Mouse (Mus musculus): ENCODE measurements around the gene Accs.
A peak's percentile ranks its signal among the peaks of the same experiment; 100 is the strongest.

Gene Accs

DNA sequence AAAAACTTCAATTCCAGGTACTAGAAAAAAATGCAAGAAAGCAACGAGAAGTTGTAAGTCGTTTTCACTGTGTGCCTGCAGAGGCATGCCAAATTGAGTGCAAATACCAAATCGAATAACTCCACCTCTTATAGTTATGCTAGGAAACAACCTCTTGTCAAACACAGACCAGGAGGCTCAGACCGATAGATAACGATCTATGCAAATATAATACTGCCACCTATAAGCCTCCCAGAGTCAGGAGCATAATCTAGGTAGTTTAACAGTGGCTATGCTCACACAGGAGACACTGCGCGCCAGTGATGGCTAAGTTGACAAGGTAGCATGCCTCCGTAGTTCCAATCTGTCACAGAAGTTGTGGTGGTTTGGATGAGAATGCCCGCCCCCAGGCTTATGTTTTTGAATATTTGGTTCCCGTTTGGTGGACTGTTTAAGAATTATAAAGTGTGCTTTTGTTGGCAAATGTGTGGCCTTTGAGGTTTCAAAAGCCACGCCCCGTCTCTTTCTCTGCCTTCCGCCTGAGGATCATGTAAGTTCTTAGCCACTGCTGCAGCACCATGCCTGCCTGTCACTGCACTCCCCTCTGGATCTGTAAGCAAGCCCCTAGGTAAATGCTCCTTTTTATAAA is 688 bp upstream of the Accs start:
- no peak for DNase-seq

DNA sequence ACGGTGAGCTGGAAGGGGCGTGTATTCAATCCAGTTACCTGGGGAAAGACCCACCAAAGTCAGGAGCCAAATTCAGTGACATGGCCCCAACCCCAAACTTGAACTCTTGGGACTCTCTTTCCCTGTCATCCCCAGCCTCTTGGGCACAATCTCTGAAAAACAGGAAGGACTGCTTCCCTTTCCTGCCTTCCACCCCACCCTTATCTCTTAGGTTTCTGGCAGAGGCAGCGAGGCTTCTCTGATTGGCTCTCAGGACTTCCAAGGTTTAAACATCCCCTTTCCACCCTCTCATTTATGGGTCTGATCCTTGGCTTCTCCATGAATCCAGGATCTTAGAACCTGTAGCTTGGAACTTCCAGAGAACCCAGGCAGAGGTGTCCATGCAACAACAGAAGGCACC is 8.4 kb downstream of the Accs start:
- DNase-seq, result no peak

DNA sequence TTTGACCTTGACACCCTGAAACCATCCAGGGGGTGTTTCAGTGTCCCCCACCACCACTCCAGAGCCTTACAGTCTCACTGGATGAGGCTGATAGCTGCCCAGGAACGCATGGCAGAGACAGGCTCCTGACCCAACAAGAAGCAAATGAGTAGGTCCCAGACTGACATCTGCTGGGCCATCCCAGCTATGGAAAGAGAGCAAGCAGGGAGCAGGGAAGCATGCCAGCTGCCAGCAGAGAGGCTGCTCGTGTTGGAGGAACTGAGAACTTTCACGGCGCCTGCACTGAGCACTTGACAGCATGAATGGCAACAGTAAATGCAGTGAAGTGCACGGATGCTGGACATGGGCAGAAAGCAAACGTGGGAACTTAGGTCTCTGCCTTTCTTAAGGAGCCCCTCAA is 9.6 kb downstream of the Accs start:
- DNase-seq, result no peak

DNA sequence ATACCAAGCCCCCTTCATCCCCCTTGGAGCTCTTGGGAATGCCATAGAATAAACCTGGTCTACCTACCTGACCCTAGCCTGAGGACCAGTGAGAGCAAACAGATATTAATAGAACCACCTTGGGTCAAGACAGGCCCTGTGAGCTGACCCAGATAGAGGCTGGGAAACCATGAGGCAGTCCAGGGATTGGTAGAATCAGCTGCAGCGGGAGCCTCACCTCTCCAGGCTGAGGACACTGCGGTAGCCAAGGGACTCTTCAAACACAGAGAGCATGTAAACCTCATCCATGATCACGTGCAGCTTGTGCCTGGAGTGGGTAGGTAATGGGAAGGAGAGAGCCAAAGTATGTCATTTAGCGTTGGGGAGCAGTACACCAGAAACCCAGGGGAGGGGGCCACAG is 10.8 kb downstream of the Accs start:
- no peak for DNase-seq

DNA sequence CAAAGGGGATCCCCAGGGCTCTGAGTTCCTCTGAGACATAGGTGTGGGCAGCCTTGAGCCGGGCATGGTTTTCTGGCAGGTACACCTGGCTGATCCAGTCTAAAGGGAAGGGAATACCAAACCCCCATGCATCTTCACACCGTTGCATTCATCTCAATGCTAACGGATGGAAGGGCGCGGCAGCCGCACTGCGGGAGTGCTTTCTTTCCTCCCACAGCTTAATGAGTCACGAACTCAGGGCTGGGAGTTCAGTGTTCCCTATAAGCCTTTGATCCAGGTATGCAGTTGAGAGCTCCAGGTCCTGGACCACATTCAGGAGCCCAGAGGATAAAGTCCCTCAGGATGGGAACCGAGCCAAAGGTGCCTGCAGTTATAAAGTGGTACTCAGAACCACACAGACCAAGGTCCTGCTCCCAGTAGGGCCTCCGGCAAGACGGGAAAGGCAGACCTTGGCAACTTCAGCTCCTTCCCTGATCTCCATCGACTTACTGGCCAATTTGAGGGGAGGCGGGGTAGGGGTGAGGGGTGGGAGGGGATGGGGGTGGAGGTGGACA is 13.4 kb downstream of the Accs start:
- peak; percentile 68 for DNase-seq

DNA sequence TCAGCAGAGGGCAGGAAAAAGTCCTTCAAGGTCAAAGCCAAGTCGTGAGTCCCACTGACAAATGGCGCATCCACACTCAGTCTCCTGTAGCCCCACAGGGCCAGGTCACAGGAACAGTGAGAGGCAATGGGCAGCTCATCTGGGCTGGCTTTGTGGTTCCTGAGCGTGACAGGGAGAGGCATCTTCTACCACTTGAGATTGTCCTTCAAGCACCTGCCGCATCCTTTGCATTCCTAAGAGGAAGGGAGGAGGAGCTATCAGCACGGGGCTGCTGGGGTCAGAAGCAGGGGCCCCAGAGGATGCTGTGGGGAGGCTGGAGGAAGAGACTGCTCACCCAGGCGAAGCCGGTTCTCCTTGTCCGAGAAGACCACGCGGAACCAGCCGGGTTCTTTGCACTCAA is 14.1 kb downstream of the Accs start:
- DNase-seq, result no peak

DNA sequence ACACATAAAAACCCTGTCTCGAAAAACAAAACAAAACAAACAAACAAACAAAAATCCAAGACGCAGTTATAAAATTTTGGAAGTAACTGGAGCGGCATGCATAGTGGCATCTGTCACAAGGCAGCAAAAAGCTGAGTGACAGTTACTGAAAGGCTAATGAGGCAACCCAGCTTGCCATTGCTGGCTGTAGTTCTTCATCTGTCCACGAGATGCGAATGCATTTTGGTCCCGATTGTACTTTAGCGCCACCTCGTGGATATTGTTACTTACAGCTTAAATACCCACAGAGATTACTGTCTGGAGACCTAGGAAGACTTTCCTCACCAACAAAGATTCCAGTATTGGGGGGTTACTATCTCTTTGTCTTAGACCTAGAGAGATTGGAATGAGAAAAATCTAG is 26.2 kb downstream of the Accs start:
- DNase-seq, result peak; percentile 83

DNA sequence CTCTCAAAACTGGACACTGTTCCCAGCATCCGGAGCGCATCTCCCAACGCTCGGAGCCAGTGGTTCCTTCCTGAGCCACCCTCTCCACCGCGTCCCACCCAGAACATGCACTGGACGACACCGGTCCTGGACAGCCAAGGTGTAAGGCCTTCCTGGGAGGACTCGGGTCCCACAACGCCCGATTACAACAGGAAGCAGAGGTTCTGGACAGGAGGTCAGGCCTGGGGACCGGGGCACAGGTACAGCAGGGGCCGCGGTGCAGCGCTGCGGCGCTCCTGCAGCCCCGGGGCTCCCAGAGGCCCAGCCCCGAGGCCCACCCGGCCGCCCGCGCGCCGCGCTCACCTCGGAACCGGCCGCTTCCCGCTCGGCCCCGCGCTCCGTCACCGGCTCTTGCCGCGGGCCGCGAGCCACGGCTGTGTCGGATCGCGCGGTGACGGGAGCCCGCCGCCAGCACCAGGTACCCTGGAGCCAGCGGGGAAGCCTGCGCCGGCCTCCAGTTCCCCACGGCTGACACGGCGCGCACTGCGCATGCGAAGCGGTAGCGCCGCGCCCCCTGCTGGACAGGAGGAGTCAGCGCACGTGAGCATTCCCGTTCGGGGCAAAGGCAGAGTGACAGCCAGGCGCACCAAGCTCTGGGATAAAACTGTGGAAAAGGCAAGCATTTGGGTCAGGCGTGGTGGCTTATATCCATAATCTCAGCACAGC is 27.5 kb downstream of the Accs start, which contains the start of gene Ext2:
Gene Ext2 (minus strand): TSS at position 524 of the 705 bp plus-strand sequence.
- peak; percentile 95 for DNase-seq

DNA sequence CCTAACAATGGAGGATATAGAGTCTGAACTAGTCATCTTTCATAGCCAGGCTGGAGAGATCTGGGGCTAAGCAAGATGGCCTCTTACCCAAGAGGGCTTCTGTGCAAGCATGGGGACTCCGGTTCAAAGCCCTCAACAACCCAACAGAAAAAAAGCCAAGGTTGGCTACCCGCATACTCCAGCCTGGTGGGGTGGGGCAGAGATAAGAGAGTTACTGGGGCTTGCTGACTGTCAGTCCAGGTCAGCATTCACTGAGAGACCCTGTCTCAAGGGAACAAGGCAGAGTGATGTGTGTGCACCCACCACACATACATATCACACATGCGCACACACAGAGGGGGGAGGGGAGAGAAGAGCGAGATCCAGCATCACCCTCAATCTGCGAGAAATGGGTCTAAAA is 32.0 kb downstream of the Accs start:
- no peak for DNase-seq

DNA sequence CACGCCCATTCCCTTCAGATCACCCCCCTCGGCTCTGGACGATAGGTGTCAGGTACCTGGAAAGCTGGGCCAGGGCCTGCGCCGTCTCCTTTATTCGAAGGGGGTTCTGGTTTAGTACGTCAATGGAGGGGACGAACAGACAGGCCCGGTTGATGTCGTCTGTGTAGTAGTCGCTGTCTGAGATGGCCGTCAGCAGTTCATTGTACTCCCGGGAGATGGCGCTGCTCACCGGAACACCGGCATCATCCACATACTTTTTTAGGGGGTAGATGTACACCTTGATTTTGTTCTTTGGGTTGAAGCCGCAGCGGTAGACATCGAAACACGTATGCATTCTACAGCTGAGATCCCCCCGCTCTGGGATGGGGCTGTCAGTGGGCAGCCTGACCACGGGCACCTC is 36.4 kb downstream of the Accs start:
- no peak for DNase-seq

DNA sequence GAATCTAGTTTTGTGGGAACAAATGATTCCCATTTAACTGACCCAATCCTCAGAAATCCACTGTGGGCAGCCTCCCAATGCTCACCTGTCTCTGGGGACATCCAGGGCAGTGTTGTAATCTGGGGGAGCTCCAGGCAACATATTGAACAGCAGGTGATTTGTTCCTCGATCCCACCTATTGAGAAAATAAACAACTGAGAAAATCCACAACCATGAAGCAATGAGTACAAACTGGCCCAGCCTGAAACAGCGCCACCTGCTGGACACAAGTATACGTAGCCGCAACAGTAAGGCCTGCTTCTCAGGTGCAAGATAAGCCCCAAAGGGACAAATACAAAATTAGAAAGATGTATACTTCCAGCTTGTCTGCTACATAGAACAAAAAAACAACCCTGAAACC is 37.9 kb downstream of the Accs start:
- DNase-seq, result peak; percentile 82

DNA sequence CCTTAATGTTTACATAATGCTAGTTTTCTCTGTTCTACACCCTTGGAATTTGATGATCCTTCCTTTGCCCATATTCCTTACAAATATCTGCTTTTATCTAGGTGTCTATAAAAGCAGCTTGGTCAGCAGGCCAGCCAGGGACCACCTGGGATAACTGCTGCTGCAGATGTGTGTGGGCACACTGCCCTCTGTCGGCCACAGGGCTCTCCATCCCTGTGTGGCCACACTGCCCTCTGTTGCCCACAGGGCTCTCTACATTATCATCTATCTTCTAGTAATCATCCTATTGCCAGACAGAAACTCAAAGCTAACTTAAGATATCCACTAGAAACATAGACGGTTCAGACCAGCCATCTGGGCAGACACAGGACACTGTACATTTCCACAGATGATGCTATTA is 39.8 kb downstream of the Accs start:
- peak; percentile 69 for DNase-seq

DNA sequence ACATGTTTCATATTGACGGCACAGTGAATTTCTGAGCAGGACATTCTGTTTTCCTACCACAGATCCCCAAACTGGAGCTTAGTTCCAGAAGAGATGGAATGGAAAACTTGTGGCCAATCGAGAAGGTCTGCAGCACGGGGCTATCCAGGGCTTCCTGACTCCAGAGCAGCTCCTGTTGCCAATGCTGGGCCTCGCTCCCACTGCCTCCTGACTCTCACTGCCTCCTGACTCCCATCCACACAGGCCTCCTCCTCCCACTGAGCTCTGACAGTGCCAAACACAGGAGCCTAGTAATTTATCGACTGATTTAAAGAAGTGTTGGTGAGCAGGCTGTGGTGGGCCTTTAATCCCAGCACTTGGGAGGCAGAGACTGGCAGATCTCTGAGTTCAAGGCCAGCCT is 41.7 kb downstream of the Accs start:
- DNase-seq, result no peak

DNA sequence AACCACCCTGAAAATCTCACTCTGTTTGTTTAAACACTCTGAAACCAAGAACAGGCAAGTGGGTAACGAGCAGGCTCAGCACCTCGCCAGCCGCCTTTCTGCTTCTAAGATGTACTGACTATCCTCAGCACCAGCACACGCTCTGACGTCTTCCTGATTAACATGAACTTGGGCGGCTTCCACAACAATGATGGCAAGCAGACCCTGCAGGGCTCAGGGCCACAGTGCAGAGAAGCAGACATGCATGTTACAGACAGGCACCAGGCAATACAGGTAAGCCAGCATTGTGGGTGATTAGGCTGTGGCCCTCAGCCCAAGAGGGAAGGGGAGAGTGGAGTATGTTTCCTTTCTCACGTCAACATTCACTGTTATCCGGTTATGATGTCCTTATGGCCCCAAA is 42.3 kb downstream of the Accs start:
- no peak for DNase-seq

DNA sequence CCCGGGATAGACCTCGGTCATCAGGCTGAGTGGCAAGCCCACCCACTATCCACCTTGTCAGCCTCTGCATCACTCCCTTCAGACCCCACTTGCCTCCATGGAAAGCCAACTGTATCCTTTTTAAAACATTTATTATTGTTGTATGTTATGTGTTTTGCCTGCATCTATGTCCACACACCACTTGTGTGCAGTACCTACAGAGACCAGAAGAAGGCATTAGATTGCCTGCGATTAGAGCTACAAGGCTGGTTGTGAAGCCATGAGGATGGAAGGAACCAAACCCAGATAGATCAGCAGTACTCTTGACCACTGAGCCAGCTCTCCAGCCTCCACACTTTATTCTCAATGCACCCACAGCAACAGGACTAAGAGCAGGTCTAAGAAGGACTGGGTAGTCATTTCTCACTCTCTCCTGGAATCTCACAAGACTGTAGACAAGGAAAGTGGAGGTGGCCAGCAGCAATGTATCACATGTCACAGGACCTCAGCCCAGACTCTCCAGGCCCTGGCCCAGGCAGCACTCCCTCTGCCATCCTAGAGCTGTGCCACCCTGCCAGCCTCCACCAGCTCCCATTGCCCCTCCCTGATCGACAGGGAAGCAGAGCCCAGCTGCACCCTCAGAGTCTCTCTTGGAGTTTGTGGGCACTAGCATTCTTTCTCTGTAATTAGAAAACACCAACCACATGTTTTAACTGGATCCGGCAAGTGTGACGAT is 43.1 kb downstream of the Accs start:
- DNase-seq, result no peak

DNA sequence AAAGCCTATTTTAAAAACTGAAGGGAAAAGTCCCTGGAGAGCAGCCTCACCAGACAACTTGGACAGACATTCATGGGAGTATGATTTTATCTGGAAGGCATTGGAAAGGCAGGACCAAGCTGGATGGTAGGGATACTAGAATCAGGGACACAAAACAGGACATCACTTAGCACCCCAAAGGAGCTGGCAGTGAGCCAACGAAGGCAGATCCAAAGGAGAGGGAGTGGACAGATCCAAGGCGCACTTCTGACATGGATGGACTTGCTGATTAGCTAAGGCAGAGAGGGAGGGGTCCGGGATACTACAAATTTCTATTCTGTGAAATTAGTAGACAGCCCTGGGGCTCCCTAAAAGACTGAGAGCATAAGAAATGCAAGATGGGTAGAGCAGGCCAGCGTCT is 44.2 kb downstream of the Accs start:
- no peak for DNase-seq

DNA sequence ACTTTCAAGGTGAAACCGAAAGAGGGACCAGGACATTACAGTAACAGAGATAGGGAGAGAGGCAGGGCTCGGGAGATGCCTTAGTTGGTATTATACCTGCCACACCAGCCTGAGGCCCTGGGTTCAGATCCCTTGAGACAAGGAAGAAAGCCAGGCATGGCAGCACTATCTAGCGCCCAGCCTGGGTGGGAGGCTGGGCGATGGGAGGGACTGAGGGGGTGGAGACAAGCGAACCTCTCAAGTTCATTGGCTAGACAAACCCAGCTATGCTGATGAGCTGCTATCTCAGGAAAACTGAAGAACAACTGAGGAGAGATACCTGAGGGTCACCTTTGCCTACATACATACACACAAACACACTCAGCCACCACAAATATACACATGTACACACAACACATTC is 44.7 kb downstream of the Accs start:
- DNase-seq, result no peak

DNA sequence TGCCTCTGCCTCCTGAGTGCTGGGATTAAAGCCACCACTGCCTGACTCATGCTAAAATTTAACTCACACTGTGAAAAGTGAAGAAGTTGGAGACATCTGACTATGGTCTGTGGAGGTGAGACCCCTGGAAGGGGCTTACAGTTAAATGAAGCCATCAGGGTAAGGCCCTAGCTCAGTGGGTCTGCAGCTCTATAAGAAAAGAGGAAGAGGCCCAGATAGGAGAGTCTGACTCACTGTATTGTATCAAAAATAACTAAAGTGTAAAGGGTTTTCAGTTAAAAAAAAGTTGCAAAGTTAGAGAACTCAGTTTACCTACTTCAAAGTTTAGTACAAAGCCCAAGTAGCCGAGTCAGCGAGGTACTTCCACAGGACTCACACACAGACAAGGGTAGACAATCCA is 46.8 kb downstream of the Accs start:
- DNase-seq, result no peak

DNA sequence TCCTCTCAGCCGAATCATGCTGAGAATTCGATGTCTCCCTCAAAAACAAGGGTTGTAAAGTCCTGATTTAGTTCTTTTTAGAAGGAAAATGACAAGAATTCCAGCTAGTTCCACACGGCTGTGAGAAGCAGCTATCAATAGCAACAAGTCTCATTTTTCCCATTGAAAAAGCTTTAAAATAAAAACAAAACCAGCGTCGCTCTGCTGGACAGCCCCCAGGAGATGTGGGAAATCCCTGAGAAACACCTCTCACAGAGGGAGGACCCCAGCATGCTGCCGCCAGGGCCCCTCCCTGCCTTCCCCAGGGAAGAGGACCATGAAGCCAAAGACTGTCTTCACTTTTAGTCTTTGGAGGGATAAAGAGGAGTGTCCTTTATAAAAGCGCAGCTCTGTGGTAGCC is 48.6 kb downstream of the Accs start:
- no peak for DNase-seq

DNA sequence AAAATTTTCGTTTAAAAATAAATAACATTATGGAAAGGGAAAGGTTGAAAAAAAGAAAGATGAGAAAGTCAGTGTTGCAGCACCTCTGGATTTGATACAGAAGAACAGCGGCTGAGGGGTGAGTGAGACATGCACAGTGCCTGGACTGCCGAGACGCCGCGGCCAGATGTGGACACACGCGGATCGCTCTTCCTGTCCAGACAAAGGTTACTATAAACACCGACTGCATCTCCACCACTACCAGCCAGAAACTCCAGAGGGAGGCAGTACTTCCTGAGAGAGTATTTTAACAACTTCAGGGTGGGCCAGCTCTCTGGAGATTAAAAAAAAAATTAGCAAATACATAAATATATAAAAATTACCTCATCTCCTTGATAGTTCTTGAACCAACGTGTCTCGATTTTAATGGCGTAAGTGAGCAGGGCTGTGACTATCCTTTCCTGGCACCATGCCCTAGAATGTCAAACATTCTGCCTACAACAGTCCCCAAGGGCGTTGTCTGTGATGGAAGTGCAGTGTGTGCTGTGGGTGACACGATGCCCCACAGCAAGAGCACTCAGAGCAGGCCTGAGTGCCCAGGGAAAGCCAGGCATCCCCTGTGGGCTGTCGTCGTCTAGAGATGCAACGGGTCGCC is 52.5 kb downstream of the Accs start:
- DNase-seq, result no peak

DNA sequence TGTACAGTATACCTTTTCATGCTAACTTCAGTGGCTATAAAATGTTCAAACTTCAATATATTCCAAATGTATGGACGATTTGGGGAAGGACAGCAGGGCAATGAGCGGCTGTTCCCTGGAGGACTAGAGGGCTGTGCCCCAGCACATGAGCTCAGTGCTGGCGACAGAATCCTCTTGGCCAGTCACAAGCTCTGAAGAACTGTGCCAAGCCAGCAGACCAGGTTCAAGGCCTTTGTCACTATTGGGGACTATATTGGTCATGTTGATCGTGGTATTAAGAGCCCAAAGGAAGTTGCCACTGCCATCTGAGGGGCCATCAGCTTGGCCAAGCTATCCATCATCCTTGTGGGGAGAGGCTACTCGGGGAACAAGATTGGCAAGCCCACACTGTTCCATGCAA is 55.4 kb downstream of the Accs start:
- DNase-seq, result no peak

DNA sequence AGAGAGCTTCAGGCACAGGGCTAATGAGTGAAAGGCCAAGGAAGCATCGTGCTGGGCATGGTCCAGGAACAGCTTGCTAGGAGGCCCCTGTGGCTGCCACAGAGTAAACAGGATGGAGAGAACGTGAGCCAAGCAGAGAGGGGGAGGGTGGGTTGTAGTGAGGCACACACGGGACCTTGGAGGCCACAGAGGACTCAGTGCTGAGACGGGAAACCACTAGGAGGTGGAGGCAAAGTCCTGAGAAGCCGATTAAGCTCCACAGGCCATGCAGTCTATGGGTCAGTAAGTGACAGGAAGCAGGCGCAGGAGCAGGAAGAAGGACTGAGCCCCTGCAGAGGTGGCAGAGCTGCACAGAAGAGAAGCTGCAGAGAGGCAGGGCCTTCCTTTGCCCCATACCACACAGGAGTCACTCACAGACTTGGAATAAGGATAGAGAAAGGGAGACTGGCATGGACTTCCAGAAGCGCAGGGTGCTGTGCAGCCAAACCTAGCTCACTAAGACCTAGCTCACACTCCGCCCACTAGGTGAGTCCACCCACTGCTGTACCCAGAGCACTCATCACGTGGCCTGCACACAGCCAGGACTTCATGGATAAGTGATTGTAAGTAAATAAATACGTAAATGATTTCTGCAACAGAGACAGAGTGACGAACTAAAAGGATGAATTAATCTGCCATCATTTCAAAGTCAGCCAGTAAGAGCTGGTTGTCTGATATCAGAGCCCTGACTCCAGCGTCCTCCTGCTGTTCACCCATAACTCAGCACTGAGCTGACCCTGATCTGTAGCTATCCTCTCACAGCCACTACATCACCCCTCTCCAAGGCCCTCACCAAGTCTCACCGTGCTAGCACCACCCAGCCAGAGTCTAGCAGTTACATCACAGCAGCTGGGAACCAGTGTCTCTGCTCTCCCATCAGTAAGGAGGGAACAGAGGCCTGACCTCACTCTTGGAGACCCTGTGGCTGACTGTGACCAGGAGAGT is 57.9 kb downstream of the Accs start:
- peak; percentile 82 for DNase-seq
